Mouse (Mus musculus) WW6 (cell line): ENCODE results near the gene Gm49358.
A peak's percentile ranks its signal among the peaks of the same experiment; 100 is the strongest.

Experiments used
- DNase-seq: peaks from one replicate; pipeline ENCODE4 v3.0.0-alpha.2; 2013; ENCODE audit warnings: low read depth, low spot score

Gene Gm49358

GRCm38 (mm10) chr10:86763672-86764071 is at the start of gene Gm49358:
Gm49358 (plus strand) TSS chr10:86763972.
- DNase-seq: no peak

- peak; percentile 31 for DNase-seq
Observed at GRCm38 (mm10) chr10:86727548-86727980, 36.2 kb upstream of the Gm49358 start.

GRCm38 (mm10) chr10:86728176-86728575 is 35.6 kb upstream of the Gm49358 start:
- no peak for DNase-seq

GRCm38 (mm10) chr10:86730823-86731499 is 32.8 kb upstream of the Gm49358 start:
- peak; percentile 73 for DNase-seq

- no peak for DNase-seq
Observed at GRCm38 (mm10) chr10:86731500-86731863, 32.3 kb upstream of the Gm49358 start.

GRCm38 (mm10) chr10:86735036-86735435 is 28.7 kb upstream of the Gm49358 start:
- DNase-seq: no peak

- no peak for DNase-seq
Observed at GRCm38 (mm10) chr10:86742918-86743317, 20.9 kb upstream of the Gm49358 start.

- DNase-seq: no peak
Observed at GRCm38 (mm10) chr10:86744306-86744705, 19.5 kb upstream of the Gm49358 start.

GRCm38 (mm10) chr10:86755816-86756502 is 7.8 kb upstream of the Gm49358 start:
- DNase-seq: no peak

- no peak for DNase-seq
Observed at GRCm38 (mm10) chr10:86757724-86758123, 6.0 kb upstream of the Gm49358 start.

GRCm38 (mm10) chr10:86758211-86758610 is 5.6 kb upstream of the Gm49358 start:
- DNase-seq: no peak

GRCm38 (mm10) chr10:86761236-86761635 is 2.5 kb upstream of the Gm49358 start:
- DNase-seq: no peak

- DNase-seq: no peak
Observed at GRCm38 (mm10) chr10:86761722-86762383, 1.9 kb upstream of the Gm49358 start.

GRCm38 (mm10) chr10:86762384-86762730 is 1.4 kb upstream of the Gm49358 start:
- DNase-seq: no peak

- DNase-seq: no peak
Observed at GRCm38 (mm10) chr10:86765344-86765966, 1.7 kb downstream of the Gm49358 start.

GRCm38 (mm10) chr10:86769216-86769615 is 5.4 kb downstream of the Gm49358 start:
- DNase-seq: no peak

GRCm38 (mm10) chr10:86769797-86770196 is 6.0 kb downstream of the Gm49358 start:
- no peak for DNase-seq

- DNase-seq: no peak
Observed at GRCm38 (mm10) chr10:86771701-86772100, 7.9 kb downstream of the Gm49358 start.

GRCm38 (mm10) chr10:86772231-86772631 is 8.5 kb downstream of the Gm49358 start:
- no peak for DNase-seq

GRCm38 (mm10) chr10:86773360-86773759 is 9.6 kb downstream of the Gm49358 start:
- no peak for DNase-seq

- DNase-seq: no peak
Observed at GRCm38 (mm10) chr10:86776281-86776680, 12.5 kb downstream of the Gm49358 start.

GRCm38 (mm10) chr10:86777614-86778319 is 14.0 kb downstream of the Gm49358 start:
- no peak for DNase-seq
